Mouse (Mus musculus): ENCODE data around the gene Apoa2.

Apoa2 gene

DNA sequence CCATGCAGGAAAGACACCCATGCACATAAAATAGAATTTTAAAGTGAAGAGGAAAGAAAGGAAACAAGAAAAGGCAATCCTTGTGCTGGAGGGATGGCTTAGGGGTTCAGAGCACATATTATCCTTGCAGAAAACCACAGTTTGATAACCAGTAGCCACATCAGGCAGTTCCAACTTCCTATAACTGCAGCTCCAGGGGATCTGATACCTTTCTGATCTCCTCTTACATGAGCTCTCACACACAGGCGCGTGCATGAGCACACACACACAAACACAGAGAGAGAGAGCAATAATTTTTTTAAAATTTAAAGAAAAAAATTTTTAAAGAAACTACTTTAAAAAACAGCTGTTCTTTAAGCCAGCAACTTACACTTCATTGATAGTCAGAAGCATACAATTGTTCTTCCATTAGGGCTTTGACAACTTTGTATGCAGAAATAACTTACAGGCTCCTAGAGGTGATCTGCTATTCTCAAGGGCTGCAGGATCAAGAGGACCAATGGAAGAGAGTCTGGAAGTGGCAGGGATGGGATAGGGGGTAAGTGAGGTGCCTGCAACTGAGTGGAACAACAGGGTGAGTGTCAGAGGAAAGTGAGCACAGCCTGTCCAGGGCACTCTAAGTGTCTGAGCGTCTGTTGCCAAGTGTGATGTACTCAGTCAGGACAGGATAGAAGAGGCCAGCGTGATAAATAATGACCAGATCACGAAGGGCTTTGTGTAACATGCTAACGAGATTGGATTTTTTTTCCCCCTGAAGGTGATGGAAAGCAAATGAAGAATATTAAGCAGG lies 19.0 kb upstream of the Apoa2 start:
- no peak for DNase-seq

DNA sequence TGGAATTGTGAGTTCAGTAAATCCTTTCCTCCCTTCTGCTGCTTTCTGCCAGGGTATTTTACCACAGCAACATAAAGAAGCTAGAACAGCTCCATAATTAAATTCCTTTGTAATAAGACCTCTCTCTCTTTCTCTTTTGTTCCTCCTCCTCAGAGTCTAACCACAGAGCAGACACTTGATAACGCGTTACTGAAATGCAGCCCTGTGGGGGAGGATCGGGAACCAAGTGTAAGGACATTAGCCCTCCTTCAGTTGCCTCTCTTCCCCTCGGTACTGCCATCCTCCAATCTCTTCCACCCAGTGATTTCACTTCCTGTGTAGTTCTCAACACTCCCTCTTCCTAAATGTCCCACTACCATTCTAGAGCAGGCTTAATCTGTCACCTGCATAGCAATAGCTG lies 15.4 kb upstream of the Apoa2 start:
- no peak for DNase-seq

DNA sequence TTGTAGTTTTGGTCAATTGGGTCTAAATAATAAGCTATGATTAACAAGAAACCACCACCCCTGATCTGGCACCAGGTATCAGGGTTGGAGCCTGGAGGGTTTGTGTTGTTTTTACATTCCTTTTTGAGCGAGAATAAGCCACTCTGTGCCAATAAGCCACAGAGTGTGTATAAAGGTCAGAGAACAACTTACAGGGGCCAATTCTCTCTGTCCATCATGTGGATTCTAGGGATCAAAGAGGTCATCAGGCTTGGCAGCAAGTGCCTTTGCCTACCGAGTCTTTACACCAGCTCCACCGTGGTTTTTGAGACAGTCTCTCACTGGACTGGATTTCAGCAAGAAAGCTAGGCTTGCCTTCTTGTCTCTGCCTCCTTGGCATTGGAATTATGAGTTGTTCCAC lies 12.0 kb upstream of the Apoa2 start:
- DNase-seq: no peak

DNA sequence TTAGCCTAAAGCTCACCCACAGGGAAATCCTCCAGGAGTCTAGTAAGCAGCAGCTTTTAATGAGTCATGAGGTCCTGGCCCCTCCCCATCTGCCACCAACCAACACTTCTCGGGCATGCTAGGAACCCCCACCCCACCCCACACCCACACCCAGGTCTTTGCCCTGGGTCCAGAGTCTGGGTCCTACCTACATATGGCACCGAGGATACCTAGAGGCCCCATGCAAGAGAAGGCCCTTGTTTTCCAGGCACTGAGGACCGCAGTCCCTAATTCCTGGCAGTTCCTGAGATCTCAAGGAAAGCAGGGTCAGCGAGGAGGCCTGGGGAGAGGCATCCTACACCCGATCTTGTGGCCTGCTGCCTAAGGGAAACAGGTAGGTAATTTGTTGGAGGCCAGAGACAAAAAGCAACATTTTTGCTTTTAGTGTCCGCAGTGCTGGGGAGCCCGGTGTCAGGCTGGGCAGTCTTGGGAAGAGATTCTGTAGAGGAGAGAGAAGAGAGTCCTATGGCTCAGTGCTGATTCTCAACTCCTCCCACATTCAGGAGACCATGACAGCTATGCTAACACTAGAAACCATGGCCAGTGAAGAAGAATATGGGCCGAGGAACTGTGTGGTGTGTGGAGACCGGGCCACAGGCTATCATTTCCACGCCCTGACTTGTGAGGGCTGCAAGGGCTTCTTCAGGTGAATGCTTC lies 10.9 kb upstream of the Apoa2 start, which contains the start of gene Nr1i3:
Gene Nr1i3, plus strand, starts transcription at position 170 of the 696 bp plus-strand sequence.
- DNase-seq: no peak

DNA sequence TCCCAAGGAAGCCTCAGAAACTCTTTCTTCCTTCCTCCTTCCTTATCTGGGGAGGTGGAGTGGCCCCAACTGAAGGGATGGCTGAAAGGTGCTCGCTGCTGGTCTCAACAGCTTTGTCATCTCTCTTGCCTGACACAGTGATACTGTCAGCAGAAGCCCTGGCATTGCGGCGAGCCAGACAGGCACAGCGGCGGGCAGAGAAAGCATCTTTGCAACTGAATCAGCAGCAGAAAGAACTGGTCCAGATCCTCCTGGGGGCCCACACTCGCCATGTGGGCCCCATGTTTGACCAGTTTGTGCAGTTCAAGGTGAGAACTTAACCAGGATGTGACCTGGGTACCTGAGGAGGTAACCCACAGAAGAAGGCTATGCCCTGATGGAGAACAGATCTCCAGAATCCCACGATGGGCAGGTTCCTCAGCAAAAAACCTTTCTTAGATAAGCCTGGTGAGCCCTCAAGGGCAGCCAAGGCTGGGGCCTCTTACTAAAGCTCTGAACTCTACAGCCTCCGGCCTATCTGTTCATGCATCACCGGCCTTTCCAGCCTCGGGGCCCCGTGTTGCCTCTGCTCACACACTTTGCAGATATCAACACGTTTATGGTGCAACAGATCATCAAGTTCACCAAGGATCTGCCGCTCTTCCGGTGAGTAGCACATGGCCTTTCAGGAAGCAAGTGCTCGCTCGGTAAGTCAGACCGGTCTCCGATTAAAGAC lies 8.5 kb upstream of the Apoa2 start:
- DNase-seq: no peak

DNA sequence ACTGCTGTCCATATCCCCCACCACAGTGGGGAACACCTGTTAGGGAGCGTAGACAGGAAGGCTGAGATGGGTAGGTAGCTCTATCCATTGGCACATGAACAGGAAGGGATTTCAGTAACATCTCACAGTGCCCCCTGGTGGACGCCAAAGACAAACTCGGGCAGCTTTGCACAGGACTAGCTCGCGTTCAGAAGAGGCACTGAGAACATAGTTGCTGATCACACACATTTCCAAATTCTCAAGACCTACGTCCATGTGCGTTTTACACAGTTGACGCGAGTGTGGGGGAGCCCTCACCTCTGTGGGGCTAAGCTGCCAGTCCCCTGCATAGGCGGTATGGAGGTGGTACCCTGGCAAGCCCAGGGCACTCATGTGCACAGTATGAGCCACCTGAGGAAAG lies 4.0 kb upstream of the Apoa2 start:
- DNase-seq: peak; percentile 37 to 52

DNA sequence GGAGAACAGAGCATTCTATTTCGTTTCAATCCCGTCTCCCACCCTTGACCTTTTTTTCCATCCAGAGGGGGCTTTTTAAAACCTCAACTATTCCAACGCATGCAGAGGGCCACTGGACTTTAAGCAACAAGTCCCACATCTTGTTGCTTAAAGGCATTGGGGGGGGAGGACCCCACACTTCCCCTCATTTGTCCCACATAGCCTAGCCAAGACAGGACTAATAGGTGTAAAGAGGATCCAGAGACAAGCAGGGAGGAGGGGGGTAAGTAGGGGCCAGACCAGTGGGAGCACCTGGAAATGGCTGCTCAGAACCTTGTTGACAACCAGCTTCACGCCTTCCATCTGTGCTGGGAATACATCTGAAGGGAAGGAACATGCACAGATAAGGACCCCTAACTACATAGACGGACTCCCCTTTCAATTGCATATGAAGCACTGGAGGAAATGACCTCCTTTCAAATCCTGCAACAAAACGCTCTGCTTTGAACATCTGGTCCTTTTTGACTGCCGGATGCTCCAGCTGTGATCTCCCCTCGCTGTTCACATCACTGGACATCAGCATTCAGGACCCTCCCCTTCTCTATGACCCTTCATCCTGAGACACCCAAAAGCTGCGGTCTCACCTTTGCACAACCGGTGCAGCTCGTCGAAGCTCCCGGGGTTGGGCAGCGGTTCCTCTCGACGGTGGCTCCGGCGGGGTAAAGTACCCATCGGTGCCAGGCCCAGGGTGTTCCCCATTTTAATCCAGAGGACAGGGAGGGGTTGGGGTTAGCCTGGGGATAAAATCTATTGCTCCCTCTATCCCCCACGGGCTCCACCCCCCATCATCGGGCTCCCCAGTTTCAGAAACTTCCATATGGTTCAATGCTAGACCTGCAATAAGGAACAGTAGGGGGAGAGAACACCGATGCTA lies 3.3 kb upstream of the Apoa2 start:
- DNase-seq: peak in 1 of 2 experiments; percentile 15

DNA sequence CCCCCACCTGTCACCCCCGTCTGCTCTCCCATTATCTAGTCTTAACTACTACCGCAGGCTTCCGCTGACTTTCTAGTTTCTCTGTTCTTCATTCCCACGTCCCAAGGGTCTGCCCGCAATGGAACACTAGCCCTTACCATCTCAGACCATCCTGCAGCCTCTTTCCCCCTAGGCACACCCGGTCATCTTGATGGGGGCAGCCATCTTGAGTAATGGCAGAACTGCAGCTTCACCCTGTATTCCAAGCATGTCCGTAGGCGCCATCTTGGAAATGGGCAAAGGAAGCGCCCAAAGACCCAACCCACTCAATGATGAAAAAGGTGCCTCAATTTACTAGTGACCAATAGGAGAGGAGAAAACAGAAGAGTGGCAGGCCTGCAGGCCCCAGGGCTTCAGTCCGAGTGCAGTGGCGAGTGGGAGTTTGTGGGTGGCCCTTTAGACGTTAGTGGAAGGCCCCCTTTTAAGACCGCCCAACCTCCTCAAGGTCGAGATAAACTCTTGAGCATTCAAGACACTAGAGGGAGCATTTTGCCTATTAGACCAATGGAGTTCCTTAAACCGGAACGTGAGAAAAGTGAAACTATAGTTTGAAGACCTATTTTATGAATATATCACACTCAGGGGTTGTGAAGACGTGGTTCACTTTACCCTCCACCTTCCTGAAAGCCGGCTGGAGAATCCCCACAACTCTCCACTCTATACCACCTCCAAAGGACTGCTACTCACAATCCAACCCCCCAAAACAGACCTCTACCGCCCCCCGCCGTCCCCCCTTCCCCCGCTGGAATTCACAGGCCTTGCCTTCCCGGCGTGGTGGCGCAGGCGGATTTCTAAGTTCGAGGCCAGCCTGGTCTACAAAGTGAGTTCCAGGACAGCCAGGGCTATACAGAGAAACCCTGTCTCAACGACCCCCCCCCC lies 2.4 kb upstream of the Apoa2 start, which contains the start of gene Tomm40l:
Gene Tomm40l, minus strand, starts transcription at position 277 of the 918 bp plus-strand sequence.
- peak; percentile 89 to 96 for DNase-seq

DNA sequence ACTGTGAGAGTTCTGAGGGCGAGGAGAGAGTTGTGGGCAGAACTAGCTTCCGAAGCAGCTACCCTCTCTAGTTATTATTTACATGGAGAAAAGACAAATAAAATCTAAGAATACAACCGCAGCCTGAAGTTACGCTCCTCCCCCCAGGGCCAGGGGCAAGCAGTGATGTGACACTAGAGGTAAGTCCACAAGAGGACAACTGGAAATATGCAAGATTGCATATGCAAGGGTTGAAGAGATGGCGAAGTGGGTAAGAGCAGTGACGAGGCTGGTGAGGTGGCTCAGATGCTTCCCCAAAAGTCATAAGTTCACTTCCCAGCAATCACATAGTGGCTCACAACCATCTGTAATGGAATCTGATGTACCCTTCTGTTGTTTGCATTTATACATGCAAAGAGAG lies 1.7 kb upstream of the Apoa2 start:
- no peak for DNase-seq

DNA sequence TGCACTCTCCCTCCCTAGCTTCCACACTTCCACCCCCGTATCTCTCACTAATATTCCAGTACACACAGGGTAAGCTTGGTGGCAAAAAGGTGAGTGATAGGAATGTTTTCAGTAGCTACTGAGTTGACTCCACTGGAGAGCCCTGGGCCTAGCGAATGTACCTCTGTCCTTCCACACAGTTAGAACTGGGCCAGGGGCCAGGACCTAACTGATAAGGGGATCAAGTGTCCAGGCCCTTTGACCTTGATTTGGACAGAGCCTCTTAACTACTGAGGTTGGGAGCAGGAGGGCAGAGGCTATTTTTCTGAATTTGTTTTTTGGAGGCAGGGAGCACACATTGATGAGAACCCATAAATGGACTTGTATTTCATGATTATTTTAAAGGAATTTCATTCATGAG lies 1.1 kb upstream of the Apoa2 start:
- DNase-seq: no peak

DNA sequence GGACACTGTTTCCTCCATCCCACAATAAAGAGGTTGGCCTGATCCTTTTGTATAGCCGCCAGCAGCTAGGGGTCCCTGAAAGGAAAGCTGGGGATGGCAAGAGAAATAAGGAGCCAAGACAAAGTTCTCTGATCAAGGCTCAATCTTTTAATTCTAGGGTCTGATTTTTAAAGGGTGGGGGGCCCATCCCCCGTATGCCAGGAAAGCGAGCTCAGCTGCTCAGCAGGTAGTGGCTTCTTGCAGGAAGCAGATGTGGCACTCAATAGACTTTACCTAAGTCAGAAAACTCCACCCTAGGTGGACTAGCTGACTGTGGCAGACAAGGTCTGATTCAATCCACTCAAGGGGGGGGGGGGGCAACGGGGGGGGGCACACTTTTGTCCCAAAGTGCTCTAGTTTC lies 1.9 kb downstream of the Apoa2 start:
- DNase-seq: no peak

DNA sequence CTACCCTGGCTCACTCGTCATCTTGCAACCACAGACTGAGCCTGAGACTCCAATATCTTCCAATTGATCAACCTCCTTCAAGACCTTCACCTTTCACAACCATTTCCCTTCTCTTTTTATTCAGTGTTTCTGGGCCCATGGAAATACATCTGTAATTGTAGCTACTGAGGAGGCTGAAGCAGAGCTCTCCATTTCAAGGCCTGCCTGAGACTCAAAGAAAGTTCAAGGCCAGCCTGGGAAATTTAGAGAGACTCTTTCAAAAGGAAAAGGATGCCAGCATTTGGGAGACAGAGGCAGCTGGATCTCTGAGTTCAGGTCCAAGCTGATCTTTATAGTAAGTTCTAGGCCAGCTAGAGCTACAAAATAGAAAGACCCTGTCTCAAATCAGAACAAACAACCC lies 3.0 kb downstream of the Apoa2 start:
- DNase-seq: no peak

DNA sequence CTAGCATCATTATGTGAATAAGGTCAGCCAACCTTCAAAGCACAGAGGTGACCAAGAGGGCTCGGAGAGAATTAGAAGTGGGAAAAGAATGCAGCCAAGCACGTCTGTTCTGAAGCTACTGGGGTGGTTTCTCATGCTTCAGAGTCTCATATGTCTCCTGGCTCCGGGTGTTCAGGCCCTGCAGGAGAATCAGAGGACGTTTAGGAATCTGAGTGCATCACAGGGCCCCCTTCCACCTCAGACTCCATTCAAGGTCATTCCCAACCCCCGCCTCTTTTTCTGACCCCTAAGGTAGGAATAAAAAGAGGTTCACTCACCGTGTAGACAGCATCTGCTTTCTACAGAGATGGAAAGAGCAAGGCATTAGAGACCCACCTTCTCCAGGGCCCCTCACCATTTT lies 4.9 kb downstream of the Apoa2 start:
- DNase-seq: no peak

DNA sequence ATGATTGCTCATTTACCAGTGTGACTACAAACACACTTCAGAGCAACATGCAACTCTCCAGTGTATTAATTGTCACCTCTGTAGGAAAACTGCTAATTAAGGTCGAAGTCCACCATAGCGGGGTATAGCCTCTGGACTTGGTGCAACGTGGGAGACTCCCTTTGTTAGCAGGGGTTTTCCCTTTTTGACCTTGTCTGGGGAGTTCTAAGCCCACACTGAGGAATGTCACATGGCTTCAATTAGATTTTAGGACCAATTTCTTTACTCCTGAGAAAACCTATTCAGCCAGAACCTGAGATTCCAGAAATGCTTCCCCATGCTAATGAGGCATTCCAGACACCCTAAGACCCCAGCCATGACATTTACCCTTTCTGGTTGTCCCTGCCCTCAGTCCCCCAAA lies 5.4 kb downstream of the Apoa2 start:
- DNase-seq: no peak

DNA sequence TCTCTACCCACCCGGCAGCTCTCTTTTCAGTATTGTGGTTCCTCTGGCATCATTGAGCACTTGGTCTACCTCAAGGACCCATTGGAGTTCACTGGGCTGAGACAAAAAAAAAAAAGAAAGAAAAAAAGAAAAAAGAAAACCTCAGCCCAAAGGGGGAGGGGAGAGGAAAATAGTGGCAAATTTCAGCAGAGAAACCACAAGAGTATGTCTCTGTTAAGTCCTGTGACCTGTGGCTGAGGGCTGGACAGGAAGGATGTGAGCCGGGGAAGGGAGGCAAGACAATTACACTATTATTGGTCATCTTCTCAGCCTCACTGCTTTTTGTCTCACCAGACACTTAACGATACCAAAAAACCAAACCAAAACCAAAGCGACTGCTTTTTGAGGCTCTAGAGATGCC lies 7.0 kb downstream of the Apoa2 start:
- DNase-seq: no peak

DNA sequence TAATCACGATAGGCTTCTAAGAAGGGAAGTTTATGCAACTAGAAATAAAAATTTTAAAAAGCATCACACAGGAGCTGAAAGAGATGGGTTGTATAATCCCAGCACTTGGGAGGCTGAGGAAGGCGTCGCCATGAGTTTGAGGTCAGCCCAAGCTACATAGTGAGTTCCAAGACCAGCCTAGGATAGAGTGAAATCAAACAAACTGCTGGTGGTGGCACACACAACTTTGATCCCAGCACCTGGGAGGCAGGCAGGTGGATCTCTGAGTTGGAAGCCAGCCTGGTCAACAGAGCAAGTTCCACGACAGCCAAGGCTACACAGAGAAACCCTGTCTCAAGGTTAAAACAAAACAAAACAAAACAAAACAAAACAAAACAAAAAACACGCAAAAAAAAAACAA lies 7.5 kb downstream of the Apoa2 start:
- DNase-seq: no peak

DNA sequence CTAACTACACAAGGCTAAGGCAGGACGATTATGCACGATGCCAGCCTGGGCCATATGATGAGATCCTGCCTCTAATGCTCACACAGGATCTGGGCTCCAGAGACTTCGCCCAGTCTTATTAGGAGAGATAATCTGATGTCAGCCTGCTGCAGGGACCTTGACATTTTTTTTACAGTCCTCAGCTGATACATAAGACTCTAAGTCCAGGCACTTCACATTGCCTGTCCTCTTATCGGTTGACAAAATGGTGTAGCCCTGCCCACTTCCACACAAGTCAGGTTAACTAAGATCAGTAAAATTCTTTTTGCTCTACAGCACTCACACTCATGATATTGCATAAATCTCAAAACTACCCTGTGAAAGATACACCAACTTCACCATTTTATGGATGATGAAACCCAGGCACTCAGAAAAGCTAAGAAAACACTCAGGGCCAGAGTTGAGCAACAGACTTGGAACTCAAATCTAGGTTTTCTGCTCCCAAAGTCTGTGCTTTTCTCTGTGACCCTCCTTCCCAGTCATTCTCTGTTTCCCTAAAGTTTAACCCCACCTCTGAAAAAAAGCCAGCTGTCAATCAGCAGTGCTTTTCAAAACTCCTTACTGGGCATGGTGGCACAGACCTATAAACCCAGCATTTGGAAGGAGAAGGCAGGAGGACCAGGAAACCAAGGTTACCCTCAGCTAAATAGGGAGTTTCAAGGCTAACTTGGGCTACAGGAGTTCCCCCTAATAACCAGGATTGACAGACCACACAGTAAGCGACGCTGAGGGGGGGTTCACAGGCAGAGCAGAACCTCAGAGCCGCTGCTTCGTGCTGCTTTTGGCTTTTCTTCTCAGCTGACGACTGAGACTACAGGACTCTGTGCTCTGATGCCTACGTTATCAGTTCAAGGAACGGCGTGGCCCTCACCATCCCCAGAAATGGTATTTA lies 8.2 kb downstream of the Apoa2 start:
- no peak for DNase-seq

DNA sequence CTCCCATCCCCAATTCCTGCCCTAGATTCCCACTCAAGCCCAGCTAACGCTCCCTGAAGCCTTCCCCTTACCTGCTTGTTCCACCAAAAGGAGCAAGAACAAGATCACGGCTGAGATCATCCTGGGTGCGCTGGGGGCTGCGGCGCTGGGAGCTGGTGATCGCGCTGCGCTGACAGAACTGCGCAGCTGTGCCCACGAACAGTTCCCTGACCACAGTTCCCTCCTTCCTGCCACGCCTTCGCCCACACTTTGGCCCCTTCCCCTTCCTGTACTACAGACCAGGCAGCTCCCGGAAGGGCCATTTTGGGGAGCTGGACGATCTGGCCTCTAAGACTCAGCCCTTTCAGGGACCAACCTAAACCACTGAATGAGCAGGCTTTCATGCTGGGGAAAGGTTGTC lies 9.3 kb downstream of the Apoa2 start, which contains the start of gene Fcer1g:
Gene Fcer1g, minus strand, starts transcription at position 240 of the 400 bp plus-strand sequence.
- DNase-seq: no peak

DNA sequence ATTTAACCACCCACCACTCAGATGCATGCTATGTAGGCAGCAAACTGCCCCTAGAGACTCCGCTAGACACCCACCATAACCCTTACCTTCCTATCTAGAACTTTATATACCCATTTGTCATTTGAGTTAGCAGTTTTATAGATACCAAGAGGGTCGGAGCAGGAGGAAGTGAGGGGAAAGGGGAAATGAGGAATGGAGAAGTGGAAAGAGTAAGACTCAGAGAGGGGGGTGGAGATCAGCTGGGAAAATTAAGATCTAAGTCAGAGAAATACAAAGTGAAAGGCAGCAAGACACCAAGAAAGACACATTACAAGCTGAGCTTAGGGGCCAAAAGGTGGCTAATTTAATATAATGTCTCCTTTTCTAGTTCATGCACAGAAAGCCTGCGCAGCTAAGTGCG lies 9.7 kb downstream of the Apoa2 start:
- no peak for DNase-seq

DNA sequence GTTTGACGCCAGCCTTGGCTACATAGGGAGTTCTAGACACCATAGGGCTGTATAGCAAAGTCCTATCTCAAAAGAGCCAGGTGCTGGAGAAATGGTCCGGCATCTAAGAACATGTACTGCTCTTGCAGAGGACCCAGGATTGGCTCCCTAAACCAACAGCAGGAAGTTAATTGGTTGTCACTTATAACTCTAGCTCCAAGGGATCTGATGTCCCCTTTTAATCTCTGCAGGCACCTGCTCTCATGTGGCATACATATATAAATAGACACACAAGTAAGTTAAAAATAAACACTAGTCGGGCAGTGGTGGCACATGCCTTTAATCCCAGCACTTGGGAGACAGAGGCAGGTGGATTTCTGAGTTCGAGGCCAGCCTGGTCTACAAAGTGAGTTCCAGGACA lies 10.9 kb downstream of the Apoa2 start:
- no peak for DNase-seq
